Mouse (Mus musculus): ENCODE data around the gene Rps23.
"Not testable (repeated sequence)": the region's sequence is repeated elsewhere in the genome, so short reads cannot be mapped to it uniquely, and the experiment has no call there.

DNA sequence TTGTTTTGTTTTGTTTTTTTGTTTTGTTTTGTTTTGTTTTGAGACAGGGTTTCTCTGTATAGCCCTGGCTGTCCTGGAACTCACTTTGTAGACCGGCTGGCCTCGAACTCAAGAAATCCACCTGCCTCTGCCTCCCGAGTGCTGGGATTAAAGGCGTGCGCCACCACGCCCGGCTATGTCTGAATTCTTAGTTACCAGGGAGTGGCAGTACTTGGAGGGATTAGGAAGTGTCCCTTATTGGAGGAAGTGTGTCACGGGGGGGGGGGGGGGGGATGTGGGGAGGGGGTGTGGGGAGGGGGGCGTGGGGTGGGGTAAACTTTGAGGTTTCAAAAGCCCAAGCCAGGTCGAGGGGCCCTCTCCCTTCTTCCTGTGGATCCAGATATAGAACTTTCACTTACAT is 5.5 kb downstream of the Rps23 start:
- not testable (repeated sequence) for TF ChIP-seq CTCF, EP300 (IDR thresholded peaks at IDR 0.05; ENCODE audit: low read depth)

All from liver, postnatal 0 days (tissue).